Mouse (Mus musculus) cerebellum, adult 2 months (tissue): ENCODE results near the gene Dapk1. TPM values are rescaled to one million over a fixed set of nuclear protein-coding genes. Genes with fewer than 3 reads are reported as not detected.

Source experiments
- DNase-seq, 2 experiments: peaks; one replicate each; pipeline ENCODE4 v3.0.0; 2021
- H3K27ac ChIP-seq: fragments of 200-500 bp; 2 replicates; pipeline ENCODE4 v1.5.1; 2012; ENCODE audit warnings: low read length, control low read depth, inconsistent platforms; ENCODE audit not compliant: insufficient read depth
- H3K27me3 ChIP-seq: fragments of 200-500 bp; 2 replicates; pipeline ENCODE4 v1.6.1; 2012; ENCODE audit warnings: inconsistent platforms, mild to moderate bottlenecking, low read length, moderate library complexity; ENCODE audit not compliant: control insufficient read depth, insufficient read depth
- H3K4me1 ChIP-seq: fragments of 200-500 bp; 2 replicates; pipeline ENCODE4 v1.6.1; 2011; ENCODE audit warnings: low read length; ENCODE audit not compliant: control insufficient read depth, insufficient read depth
- H3K4me3 ChIP-seq: fragments of 200-500 bp; replicated peaks from 2 replicates; pipeline ENCODE3; 2011; ENCODE audit warnings: mild to moderate bottlenecking, low read depth, low read length, control low read depth; ENCODE audit not compliant: insufficient read depth
- CTCF ChIP-seq: fragments of 200-500 bp; IDR thresholded peaks from 2 replicates; pipeline ENCODE4 v1.5.1; 2011; ENCODE audit warnings: low read depth, mild to moderate bottlenecking, control low read depth, low read length, moderate library complexity, borderline replicate concordance; ENCODE audit not compliant: insufficient read depth
- POLR2A ChIP-seq: fragments of 200-500 bp; IDR thresholded peaks from 2 replicates; pipeline ENCODE4 v1.6.1; 2011; ENCODE audit warnings: low read length, control low read depth, borderline replicate concordance; ENCODE audit not compliant: insufficient read depth
- WGBS: fragments of 180-500 bp; shearing (Covaris S2); methylation state at CpG from one replicate; pipeline ENCODE4 v1.1.7; 2018; 5-methylcytosine and 5-hydroxymethylcytosine counted together
- polyA plus RNA-seq: library from polyadenylated mRNA; depleted of rRNA; stranded (reverse); fragments of >200 nt; gene quantifications from 2 replicates; pipeline ENCODE4 v1.2.3, GENCODE M21; 2012

The Dapk1 gene
- polyA plus RNA-seq, 1 experiment = 12.8 TPM

DNA sequence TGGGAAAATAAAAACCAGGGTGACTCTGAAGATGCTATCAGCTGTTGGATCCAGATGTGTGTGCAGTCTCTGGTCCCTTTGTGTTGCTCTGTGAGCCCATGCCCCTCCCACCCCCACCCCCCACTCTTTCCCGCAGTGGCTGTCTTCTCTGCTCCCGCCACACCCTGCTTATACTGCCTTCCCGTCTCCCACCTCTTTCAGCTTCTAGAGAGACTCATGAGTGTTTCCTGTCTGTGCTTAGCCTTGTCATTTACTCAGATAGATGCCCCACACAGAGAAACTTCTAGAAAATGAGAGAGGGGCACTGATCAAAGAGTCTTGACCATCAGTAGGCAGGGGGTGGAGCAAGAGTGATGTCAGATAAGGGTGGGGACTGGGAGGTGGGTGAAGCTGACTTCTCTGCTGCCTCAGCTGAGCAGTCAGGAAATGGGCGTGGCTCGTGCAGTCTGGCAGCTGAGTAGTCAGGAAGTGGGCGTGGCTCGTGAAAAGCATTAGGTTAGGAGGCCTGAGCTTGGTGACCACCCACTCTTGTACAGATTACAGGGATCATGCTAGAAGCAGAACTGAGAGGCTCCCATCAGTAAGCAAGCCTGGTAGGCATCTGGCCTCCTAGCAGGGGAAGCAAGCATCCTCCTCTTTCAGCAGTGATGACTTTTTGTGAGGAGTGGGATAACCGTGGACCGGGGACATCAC lies 136.0 kb downstream of the Dapk1 start:
- Histone ChIP-seq H3K27ac (no peak overlapping the region), H3K27me3 (no peaks in the 10 kb centered on the region), H3K4me3 (no peak overlapping the region), H3K4me1 (peaks cover 6% of the 10 kb centered on the region; the same call in 1 of the 2 replicates)
- TF ChIP-seq POLR2A (no peak), CTCF (no peak)
- 44% methylated on average over 9 of the region's 9 CpGs for whole genome bisulfite sequencing
- DNase-seq = no peak

DNA sequence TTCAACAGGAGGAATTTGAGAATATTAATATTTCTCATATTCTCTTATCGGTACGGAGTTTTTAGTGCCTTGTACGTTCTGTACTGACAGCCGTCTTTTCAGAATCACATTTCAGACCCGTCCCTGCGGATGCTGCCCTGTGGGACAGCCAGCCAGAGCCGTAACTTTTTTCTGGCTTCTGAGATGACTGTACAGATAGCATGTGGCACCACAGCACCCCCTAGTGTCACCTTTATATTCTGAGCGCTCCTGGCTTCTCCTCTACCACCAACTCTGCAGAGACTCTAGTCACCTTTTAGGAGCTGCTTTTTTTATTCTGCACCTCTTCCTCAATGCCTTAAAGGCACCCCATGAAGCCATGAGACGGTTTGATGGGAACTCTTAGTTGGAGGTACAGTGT lies 136.7 kb downstream of the Dapk1 start:
- H3K27ac ChIP-seq = no peak overlapping the region
- peak; percentile 76 for TF ChIP-seq CTCF
- TF ChIP-seq POLR2A = no peak
- H3K27me3 ChIP-seq = no peaks in the 10 kb centered on the region
- WGBS = 6% methylated on average over 9 of the region's 9 CpGs
- DNase-seq = peak; percentile 55 to 58
- peaks cover 6% of the 10 kb centered on the region; the same call in 1 of the 2 replicates for H3K4me1 ChIP-seq
- H3K4me3 ChIP-seq = no peak overlapping the region

- Histone ChIP-seq H3K4me3 (no peak overlapping the region), H3K4me1 (peaks cover 6% of the 10 kb centered on the region; the same call in 1 of the 2 replicates), H3K27ac (no peak overlapping the region), H3K27me3 (no peaks in the 10 kb centered on the region)
- TF ChIP-seq POLR2A (no peak), CTCF (no peak)
- no peak for DNase-seq
- WGBS = 95% methylated on average over 6 of the region's 6 CpGs
Observed at GRCm38 (mm10) chr13:60740248-60740647, 138.5 kb downstream of the Dapk1 start.

DNA sequence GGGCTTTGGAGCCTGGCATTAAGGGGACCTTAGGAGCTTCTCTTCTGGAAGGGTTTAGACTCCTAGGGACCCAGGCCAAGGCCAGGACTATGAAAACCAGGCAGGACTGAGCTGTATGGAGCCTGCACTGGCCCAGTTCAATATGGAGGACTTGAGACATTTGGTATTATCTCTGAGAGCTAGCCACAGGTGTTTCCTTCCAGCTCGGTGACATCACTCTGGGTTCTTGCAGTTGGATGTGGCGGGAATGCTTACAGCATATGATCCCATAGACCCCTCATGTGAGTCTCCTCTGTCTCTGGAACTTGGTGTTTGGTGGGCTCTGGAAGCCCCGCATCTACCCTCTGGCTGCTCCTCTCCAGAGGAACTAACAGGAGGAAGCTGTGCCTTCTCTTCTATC lies 140.9 kb downstream of the Dapk1 start:
- H3K27me3 ChIP-seq = no peaks in the 10 kb centered on the region
- no peaks in the 10 kb centered on the region; the same call in 1 of the 2 replicates for H3K4me1 ChIP-seq
- H3K27ac ChIP-seq = no peak overlapping the region
- no peak for DNase-seq
- no peak for TF ChIP-seq CTCF
- TF ChIP-seq POLR2A = no peak
- 85% methylated on average over 3 of the region's 3 CpGs for WGBS
- H3K4me3 ChIP-seq = no peak overlapping the region

DNA sequence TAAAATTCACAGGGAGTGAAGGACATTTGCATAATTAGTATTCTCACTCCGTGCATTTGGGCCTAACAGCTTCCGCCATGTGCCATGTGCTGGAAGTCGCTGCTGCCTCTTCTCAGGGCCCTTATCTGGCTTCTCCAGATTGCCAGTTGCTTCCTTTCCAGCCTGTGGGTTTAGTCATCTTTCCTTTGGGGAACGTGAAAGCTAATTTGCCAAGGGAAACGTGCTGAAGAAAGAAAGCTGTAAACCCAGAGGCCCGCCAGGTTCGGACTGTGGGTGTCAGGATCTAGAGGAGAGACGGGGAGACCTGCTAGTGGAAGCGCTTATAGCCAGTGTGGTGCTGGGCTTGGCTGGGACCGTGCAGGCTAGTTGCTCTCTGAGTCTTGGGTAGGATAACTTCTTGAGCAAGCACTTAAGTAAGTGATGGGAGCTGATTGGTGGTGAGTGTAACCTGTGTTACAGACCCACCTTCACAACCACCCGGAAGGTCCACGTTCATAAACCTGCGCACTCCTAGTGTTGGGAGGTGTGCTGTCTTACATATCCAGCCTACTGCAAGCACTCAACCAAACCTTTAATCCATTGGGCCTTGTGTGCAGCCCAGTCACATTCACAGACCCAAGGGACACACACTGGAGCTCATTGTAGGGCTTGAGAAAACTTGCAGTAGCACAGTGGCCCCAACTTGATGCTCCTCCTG lies 141.8 kb downstream of the Dapk1 start:
- no peak overlapping the region for H3K27ac ChIP-seq
- 75% methylated on average over 13 of the region's 13 CpGs for WGBS

DNA sequence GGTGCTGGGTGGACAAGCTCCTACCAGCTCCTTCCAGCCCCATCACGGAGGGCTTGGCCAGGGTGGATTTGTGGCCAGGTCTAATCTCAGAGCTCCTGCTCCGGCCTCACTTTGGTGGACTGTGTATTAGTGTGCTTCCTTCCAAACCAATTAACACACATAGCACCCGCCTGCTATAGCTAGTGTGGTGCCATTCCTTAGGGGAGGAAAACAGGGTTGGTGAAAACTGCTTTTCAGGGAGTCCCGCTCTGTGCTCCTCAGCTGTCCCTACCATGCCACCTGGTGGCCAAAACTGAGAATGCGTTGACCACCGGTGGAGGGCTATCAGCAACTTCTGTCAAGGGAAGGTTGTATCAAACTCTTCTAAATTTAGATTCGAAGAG lies 142.3 kb downstream of the Dapk1 start:
- Histone ChIP-seq H3K4me3 (no peak overlapping the region), H3K27me3 (no peaks in the 10 kb centered on the region), H3K27ac (no peak overlapping the region), H3K4me1 (no peaks in the 10 kb centered on the region; the same call in 1 of the 2 replicates)
- 27% methylated on average over 7 of the region's 7 CpGs for WGBS
- peak; percentile 52 to 73 for DNase-seq
- TF ChIP-seq POLR2A = no peak
- TF ChIP-seq CTCF = peak; percentile 84

More for the DNA sequence above, 141.8 kb downstream of the Dapk1 start:
- Histone ChIP-seq H3K4me1 (no peaks in the 10 kb centered on the region; the same call in 1 of the 2 replicates), H3K4me3 (no peak overlapping the region), H3K27me3 (no peaks in the 10 kb centered on the region)
- DNase-seq = no peak
- no peak for TF ChIP-seq POLR2A
- TF ChIP-seq CTCF = no peak

- Histone ChIP-seq H3K4me1 (no peaks in the 10 kb centered on the region; the same call in 1 of the 2 replicates), H3K4me3 (no peak overlapping the region), H3K27ac (no peak overlapping the region), H3K27me3 (no peaks in the 10 kb centered on the region)
- TF ChIP-seq POLR2A = no peak
- no peak for TF ChIP-seq CTCF
- WGBS = 94% methylated on average over 3 of the region's 3 CpGs
- no peak for DNase-seq
Observed at GRCm38 (mm10) chr13:60744736-60745135, 143.0 kb downstream of the Dapk1 start.

DNA sequence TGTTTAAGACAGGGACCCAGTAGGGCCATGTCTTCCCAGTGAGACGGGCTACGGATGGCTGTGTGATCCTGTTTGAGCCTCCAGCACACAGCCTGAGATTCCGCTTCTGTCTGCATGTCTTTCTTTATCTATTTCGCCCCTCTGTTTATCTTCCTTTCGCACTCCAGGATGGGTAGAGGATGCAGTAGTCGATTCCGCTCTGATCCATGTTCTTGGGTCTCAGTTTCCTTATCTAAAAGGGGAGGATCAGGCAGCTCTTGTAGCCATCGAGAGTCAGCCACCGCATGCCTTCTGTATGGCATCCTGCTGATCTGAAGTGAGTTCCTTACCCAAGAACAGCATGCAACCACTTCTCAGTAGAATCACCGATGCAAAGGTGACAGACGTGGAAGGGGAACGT lies 143.6 kb downstream of the Dapk1 start:
- 82% methylated on average over 12 of the region's 12 CpGs for WGBS

More for the DNA sequence above, 143.6 kb downstream of the Dapk1 start:
- H3K4me3 ChIP-seq = no peak overlapping the region
- no peak for TF ChIP-seq CTCF
- no peak for TF ChIP-seq POLR2A
- H3K27ac ChIP-seq = no peak overlapping the region
- H3K4me1 ChIP-seq = no peaks in the 10 kb centered on the region
- no peak for DNase-seq
- H3K27me3 ChIP-seq = no peaks in the 10 kb centered on the region
